Mouse (Mus musculus) cortical plate, adult 2 months (tissue): Measurements from ENCODE around the gene Emp3.

ENCODE experiments used
- CTCF ChIP-seq: fragments of 200-500 bp; IDR thresholded peaks from 2 replicates; pipeline ENCODE4 v1.5.1; 2011; ENCODE audit warnings: mild to moderate bottlenecking, control low read depth, low read length; ENCODE audit not compliant: insufficient read depth; ENCODE audit errors: extremely low read depth
- POLR2A ChIP-seq: fragments of 200-500 bp; IDR thresholded peaks from 2 replicates; pipeline ENCODE4 v1.6.1; 2011; ENCODE audit warnings: mild to moderate bottlenecking, low read length, control low read depth; ENCODE audit not compliant: insufficient read depth; ENCODE audit errors: extremely low read depth

DNA sequence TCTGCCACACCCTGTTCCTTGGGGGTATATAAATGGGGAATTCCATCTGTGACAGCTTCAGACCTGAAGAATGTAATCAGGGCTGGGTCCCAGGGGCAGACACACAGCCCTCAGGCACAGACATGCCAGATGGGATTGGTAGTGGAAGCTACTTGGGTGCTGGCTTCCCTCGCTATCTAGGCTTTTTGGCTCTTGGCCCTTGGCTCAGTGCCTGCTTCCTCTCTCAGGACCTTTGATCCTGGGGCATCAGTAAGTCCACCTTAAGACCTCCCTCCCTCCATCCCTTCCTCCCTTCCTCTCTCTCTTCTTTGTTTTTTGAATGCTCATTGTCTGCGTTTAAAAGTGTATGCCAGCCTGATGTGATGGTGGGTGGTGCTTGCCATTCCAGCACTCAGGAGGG, 18.6 kb upstream of the Emp3 start:
- TF ChIP-seq CTCF, result no peak
- no peak for TF ChIP-seq POLR2A
